Mouse (Mus musculus) adrenal gland, adult 2 months (tissue): ENCODE data around the gene Rab3ip. TPM values are rescaled to one million over a fixed set of nuclear protein-coding genes. Genes with fewer than 3 reads are reported as not detected.

Experiments
- DNase-seq: peaks from one replicate; pipeline ENCODE4 v3.0.0; 2021
- polyA plus RNA-seq: library from polyadenylated mRNA; depleted of rRNA; stranded (reverse); fragments of >200 nt; gene quantifications from 2 replicates; pipeline ENCODE4 v1.2.3, GENCODE M21; 2012; rRNA removed
- total RNA-seq, 2 experiments: library from RNA; stranded (reverse); gene quantifications; 2 replicates each; pipeline ENCODE4 v1.2.3; 2021

The Rab3ip gene
- total and polyA plus RNA-seq, 3 experiments: 36.8 to 45.4 (median 37.9) TPM

DNA sequence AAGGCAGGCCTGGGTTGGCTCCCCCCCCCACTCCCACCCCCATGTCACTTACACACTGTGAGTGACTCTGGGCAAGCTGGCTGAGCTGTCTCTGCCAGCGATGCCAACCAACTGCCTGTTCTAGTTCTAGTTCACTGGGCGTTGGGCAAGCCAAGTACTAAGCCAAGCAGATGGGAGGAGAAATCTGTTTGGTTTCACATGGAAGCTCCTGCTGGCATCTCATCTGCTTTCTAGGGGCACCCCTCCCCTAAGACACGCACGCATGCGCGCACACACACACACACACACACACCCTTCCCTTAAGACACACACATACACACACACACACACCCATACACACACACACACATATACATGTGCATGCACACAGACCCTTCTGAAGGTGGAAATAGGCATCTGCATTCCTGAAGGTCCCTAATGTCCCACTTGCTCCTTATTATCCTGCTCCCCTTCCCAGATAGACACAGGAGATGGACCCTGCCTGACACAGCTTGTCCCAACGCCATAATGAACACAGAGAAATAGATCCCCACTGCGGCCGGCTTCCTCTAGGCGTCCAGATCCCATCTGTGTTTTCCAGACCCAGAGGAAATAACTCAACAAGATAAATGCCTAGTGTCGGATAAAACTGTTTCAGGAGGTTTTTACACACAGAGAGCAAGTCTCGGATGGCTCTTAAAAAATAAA is 79.1 kb downstream of the Rab3ip start:
- DNase-seq: no peak

DNA sequence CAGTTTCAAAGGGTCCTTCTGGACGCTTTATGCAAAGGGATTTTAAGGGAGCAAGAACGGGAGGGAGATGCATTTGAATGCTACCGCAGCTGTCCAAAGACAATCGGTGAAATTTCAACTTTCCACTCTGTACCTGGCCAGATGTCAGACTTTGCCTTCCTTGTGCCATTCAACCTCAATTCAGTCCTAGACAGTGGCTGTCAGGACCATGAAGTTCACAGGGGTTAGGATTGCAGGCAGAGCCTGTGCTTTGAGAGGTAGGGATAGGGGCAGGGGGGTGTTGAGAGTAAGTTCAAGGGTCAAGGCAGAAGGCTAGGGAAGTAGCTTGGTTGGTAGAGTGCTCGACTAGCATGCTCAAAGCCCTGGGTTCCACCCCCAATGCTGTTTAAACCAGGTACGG is 79.8 kb downstream of the Rab3ip start:
- no peak for DNase-seq

Other genes with a start within 250 kb of the Rab3ip start
- gene Myrfl, start 53.9 kb downstream of the Rab3ip start, total RNA-seq: under 1 TPM in 1 of 2 experiments, not detected in 1; 0.21 TPM
- 0.12 TPM in 1 of 2 replicates, not detected in the other for gene Myrfl, start 53.9 kb downstream of the Rab3ip start, polyA plus RNA-seq
- gene Gm10271, start 21.8 kb upstream of the Rab3ip start, total RNA-seq: not detected
- not detected in 2 replicates for gene Gm10271, start 21.8 kb upstream of the Rab3ip start, polyA plus RNA-seq
- under 1 TPM; 0.29 to 0.31 TPM for gene Best3, start 35.5 kb upstream of the Rab3ip start, total RNA-seq
- 0.37 and 0.42 TPM in 2 replicates for gene Best3, start 35.5 kb upstream of the Rab3ip start, polyA plus RNA-seq
- not detected for gene Lrrc10, start 94.6 kb upstream of the Rab3ip start, total RNA-seq
- not detected in 2 replicates for gene Lrrc10, start 94.6 kb upstream of the Rab3ip start, polyA plus RNA-seq
- 100 to 1,000 TPM; 217 to 230 TPM for gene Cct2, start 113.0 kb upstream of the Rab3ip start, total RNA-seq
- gene Cct2, start 113.0 kb upstream of the Rab3ip start, polyA plus RNA-seq: 17.6 and 21.5 TPM in 2 replicates
- 10 to 100 TPM; 21.4 to 28.1 TPM for gene Frs2, start 197.8 kb upstream of the Rab3ip start, total RNA-seq
- 4.6 and 5.6 TPM in 2 replicates for gene Frs2, start 197.8 kb upstream of the Rab3ip start, polyA plus RNA-seq